Mouse (Mus musculus) neural tube, postnatal 0 days (tissue): ENCODE measurements around the gene Palb2. TPM values are rescaled to one million over a fixed set of nuclear protein-coding genes. Genes with fewer than 3 reads are reported as not detected.

Experiments
- polyA plus RNA-seq: library from polyadenylated mRNA; unstranded; fragments of >200 nt; fragmentation: Nextera tagmentation; extraction: Ambion mirVana; gene quantifications from 2 replicates; pipeline ENCODE4 v1.2.1, GENCODE M21; 2015

Palb2 gene
- polyA plus RNA-seq = 3.4 and 3.7 TPM in 2 replicates

DNA sequence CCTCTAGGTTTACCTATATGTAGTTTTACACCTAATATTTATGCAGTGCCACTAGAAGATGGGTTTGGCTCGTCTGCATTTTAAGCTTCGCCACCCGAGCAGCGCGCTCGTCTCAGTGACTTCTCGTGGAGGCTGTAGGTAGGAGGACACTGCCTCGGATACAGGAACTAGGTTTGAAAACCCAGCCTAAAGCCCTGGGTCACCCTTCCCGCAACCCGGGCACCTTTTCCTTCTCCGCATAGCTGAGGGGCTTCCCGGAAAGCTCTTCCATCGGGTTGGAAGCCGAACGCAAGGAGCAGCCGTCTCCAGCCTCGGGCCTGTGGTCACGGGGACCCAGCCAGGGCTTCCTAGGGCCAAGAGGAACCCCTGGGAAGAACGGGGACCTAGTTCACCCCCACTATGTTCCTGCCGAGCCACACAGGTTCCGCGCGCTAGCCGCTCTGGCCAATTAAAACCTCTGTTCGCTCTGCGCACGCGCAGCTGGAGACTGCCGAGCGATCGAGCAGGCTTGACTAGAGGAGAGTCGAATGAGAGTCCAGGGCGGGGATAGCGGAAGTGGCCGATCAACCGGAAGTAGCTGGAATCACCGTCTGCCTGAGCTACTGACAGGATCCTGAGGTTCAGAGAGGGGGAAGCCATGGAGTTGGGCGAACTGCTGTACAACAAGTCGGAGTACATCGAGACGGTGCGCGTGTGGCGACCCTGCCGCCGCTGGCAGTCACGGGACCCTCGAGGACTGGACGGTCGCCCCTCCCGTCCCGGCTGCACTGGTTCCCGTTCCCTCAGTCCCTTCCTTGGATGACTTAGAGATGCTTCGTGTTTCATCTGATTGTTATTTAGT lies at the start of gene Palb2, which contains the start of gene Dctn5:
Palb2 (minus strand) TSS at position 489 of the 841 bp plus-strand sequence.
Dctn5 (plus strand) TSS at position 545 of the 841 bp plus-strand sequence.

DNA sequence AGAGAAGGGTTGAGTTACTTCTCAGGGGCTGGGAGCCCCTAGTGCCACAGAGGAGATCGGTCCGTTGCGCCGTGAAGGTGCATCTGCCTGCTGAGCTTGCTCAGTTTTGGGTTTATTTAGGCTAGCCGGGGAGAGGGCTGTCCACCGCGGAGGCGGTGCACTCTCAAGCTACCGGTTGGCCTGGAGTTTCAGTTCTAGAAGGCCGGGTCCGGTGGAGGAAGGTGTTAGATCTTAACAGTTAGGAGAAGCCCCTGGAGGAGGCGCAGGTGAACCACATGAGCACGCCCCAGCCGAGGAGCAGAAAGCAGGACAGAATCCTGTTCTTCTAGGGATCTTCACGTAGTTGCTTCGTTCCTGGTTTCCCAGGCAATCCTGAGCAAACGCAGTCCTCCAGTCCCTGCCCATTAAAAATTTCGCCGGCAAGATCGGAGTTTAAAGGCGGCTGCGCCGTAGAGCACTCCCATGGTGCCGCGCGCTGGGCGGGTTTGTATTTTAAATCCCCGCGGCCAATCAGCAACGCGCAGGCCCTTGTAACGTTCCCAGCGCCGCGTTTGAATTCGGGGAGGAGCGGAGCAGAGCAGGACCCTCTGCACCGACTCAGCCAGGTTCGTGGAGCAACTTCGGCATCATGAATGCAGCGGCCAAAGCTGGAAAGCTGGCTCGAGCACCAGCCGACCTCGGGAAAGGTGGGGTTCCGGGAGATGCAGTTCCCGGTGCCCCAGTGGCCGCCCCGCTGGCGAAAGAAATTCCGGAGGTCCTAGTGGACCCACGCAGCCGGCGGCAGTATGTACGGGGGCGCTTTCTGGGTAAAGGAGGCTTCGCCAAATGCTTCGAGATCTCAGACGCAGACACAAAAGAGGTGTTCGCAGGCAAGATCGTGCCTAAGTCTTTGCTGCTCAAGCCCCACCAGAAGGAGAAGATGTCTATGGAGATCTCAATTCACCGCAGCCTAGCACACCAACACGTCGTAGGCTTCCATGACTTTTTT lies 26.4 kb upstream of the Palb2 start, which contains the start of gene Plk1:
Plk1 (plus strand) TSS at position 525 of the 988 bp plus-strand sequence.

DNA sequence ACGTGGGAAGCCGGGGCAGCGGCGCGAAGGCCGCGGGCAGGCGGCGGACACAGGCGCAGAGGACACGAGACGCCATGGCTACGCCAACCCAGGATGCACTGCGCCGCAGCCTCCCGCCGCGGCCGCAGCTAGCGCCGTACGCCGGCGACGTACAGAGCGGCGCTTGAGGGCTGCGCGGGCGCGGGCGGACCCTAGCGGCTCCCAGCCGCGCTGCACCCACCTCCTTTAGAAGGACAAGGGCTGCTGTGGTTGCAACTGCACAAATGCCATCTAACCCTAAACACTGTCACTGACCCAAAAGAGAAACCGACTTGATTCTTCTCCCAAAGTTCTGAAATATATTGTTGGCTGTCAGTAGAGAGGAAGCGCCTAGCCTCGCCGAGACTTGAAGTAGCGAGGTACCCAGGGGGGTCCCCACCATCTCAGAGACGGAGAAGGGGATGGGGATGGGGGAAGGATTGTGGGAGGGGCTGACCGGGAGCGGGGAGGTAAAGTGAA lies 31.0 kb downstream of the Palb2 start, which contains the start of gene Ndufab1:
Ndufab1 (minus strand) TSS at position 140 of the 498 bp plus-strand sequence.

DNA sequence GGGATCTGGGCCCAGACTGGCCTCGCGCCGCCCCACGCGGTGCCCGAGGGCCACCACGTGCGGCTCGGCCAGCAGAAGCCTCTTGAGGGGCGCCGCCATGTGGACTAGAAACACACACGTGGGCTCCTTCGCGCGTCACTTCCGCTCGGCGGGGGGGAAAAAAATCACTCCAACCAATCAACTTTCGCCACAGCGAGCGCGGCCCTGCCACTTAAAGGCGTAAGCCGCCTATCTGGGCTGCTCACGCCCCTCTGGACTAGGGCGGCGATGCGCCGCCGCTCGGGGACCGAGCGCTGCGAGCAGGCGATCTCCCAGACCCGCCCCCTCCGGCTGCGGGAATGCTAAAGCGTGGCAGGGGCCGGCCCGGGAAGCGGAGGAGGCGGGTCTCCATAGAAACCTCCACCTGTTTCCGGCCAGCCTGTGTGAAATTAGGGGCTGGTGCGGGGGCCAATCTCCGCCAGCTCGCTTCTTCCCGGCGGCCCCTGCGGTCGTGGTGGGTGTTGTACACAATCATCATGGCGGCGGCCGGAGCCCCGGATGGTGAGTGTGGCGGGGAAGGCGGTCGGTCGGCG lies 65.8 kb downstream of the Palb2 start, which contains the start of the genes Ubfd1 and Ears2:
Ubfd1 (plus strand) TSS at position 231 of the 572 bp plus-strand sequence.
Ears2 (minus strand) TSS at position 319 of the 572 bp plus-strand sequence.

Other genes with a start within 250 kb of the Palb2 start
- gene Cog7, start 151.3 kb downstream of the Palb2 start, polyA plus RNA-seq = 23.6 and 29.4 TPM in 2 replicates
- 24.6 and 25.7 TPM in 2 replicates for gene Gga2, start 111.8 kb downstream of the Palb2 start, polyA plus RNA-seq
- gene Ubfd1, start 65.8 kb downstream of the Palb2 start, polyA plus RNA-seq = 69.7 and 76.1 TPM in 2 replicates
- gene Ears2, start 65.7 kb downstream of the Palb2 start, polyA plus RNA-seq = 7.1 and 7.5 TPM in 2 replicates
- 874 and 958 TPM in 2 replicates for gene Ndufab1, start 31.1 kb downstream of the Palb2 start, polyA plus RNA-seq
- gene Dctn5, start 56 bp upstream of the Palb2 start, polyA plus RNA-seq = 143 and 150 TPM in 2 replicates
- gene Plk1, start 26.5 kb upstream of the Palb2 start, polyA plus RNA-seq = 7.1 and 7.2 TPM in 2 replicates
- 1.2 and 1.5 TPM in 2 replicates for gene Ern2, start 53.2 kb upstream of the Palb2 start, polyA plus RNA-seq
- gene Chp2, start 86.5 kb upstream of the Palb2 start, polyA plus RNA-seq = 1.4 and 2.2 TPM in 2 replicates
- 227 and 228 TPM in 2 replicates for gene Prkcb, start 155.8 kb upstream of the Palb2 start, polyA plus RNA-seq